Mouse (Mus musculus): ENCODE data around the gene Olfr352.

The Olfr352 gene

DNA sequence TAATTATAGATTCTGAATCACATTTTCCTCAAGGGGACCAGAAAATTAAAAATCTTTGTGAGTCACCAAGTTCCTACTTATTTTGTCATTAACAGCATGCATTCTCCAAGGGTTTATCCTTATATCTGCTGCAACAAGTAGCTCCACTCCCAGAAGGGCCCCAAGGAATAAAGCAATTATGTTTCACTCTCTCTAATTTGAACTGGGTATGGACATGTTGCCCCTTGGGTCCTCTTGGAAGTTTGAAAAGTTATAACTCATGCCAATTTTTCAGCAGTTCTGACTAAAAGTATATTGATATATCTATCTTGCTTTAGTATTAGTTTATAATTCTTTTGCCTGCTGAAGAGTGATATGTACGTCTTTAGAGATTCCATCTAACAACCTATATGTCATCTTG, at the start of gene Olfr352:
Olfr352 (plus strand) TSS at position 301 of the 400 bp plus-strand sequence.
- DNase-seq: no peak

- DNase-seq: no peak
Measured at GRCm38 (mm10) chr2:36846010-36846409, 22.2 kb upstream of the Olfr352 start, which contains the start of gene Olfr350. Gene Olfr350 (plus strand): TSS chr2:36846310.

- no peak for DNase-seq
Measured at GRCm38 (mm10) chr2:36862560-36862959, 5.7 kb upstream of the Olfr352 start, which contains the start of gene Olfr351. Gene Olfr351 (minus strand): TSS chr2:36862660.

GRCm38 (mm10) chr2:36892836-36893235, 24.6 kb downstream of the Olfr352 start, which contains the start of gene Olfr353:
Gene Olfr353 (minus strand): TSS chr2:36892936.
- no peak for DNase-seq

- DNase-seq: no peak
Measured at GRCm38 (mm10) chr2:36897114-36897513, 28.9 kb downstream of the Olfr352 start.

DNA sequence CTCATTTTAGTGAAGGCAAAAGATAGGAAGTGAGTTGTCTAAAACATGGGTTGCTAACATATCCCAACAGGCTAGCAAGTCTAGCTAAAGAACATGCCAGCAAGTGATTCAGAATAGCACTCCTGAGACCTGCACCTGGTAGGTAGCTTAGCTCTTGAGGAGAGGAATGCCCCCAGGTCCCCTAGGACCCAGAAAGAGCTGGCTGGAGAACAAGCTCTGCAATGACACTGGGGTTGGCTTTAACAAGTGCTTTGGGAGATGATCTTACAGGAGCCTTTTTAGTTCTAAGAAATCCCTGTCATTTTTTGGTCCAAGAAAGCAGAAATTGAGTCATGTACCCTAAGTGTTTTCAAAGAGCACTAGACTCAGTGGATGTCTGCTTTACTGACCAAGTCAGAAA, 37.1 kb downstream of the Olfr352 start, which contains the start of gene Olfr354:
Olfr354 (plus strand) TSS at position 301 of the 400 bp plus-strand sequence.
- DNase-seq: no peak
